ENCODE assay signal across 8 mouse cellular contexts in the genomic region with DNA sequence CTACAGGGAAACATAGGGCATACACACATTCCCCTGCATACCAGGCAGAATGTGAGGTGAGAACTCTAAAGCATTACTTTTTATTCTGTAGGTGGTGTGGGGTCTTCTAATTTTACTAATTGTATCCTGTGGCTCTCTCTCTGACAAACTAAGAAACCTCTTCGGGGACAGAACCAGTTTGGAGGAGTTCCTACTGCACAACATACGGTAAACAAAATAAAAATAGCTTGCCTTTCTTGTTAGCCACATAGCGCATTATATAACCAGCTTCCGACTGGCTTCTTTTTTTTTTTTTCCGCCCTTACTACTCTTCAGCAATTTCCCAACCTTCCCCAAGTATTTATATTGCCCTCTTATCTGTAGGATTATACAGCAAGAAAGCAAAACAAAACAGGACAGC. TPM values are rescaled to one million over a fixed set of nuclear protein-coding genes. Genes with fewer than 3 reads are reported as not detected.
DNase-seq lines count a peak whose midpoint lies in the region; ATAC-seq and TF ChIP-seq lines count a peak whose summit lies in the region.

No protein-coding gene starts in this region.

- peaks cover 59% of the 10 kb centered on the region for H3K79me2 ChIP-seq in CH12.LX (replicated peaks; ENCODE audit: control insufficient read depth, extremely low read depth, insufficient read depth, poor library complexity, severe bottlenecking)
- H3K79me2 ChIP-seq in macrophage (ENCODE audit: inconsistent target), result peaks cover 53% of the 10 kb centered on the region

- in situ Hi-C loops in CH12.LX (cut with MboI; ENCODE audit: low pct_ligation_motif_present, low pct_unique_long_range_greater_than_20kb, low sequenced_read_pairs), result loop anchor here (10.0 to 25.0 kb wide), 2 partner anchors 98 to 275 kb away; no protein-coding TSS in a partner anchor

- no peaks in the 10 kb centered on the region for H3K9me3 ChIP-seq in CH12.LX (replicated peaks; ENCODE audit: low read length)
- H3K9me3 ChIP-seq in heart, embryonic 14.5 days (ENCODE audit: control insufficient read depth, low read length), result no peaks in the 10 kb centered on the region

- no peaks in the 10 kb centered on the region for H3K27me3 ChIP-seq in CH12.LX (replicated peaks)
- H3K27me3 ChIP-seq in heart, embryonic 14.5 days (ENCODE audit: control insufficient read depth, insufficient read depth, low read length), result no peaks in the 10 kb centered on the region

- TF ChIP-seq POLR2A in CH12.LX (IDR thresholded peaks at IDR 0.05; ENCODE audit: low read depth, low read length), result no peak

- intact Hi-C loops in gastrocnemius, adult 2 months (cut with DNase I), result loop anchor here (2.0 to 10.0 kb wide), 5 partner anchors 90 to 390 kb away; no protein-coding TSS in a partner anchor
- intact Hi-C loops in gastrocnemius, postnatal 14 days (cut with DNase I; ENCODE audit: low total_unique reads), result no loop called here

- H3K36me3 ChIP-seq in CH12.LX (replicated peaks in 1 of 2; ENCODE audit: control insufficient read depth in 1 of 2, insufficient read depth in 1 of 2, low read length in 1 of 2), result peaks cover 0 to 17% of the 10 kb centered on the region in 2 experiments
- no peaks in the 10 kb centered on the region for H3K36me3 ChIP-seq in heart, embryonic 14.5 days (ENCODE audit: control insufficient read depth, insufficient read depth, low read length)
- no peaks in the 10 kb centered on the region for H3K36me3 ChIP-seq in macrophage (ENCODE audit: inconsistent target)

- H3K27ac ChIP-seq in gastrocnemius, adult 2 months, result peak overlapping the region; percentile 99
- H3K27ac ChIP-seq in CH12.LX (ENCODE audit: insufficient read depth, low read depth), result no peak overlapping the region
- H3K27ac ChIP-seq in heart, embryonic 14.5 days (replicated peaks in 1 of 2; ENCODE audit: control insufficient read depth in 1 of 2, insufficient read depth in 1 of 2, low read depth in 2 of 2, low read length in 2 of 2), result peak overlapping the region in 1 of 2 experiments; percentile 96; a peak in 2 of 4 replicates
- H3K27ac ChIP-seq in macrophage, result peak overlapping the region; percentile 39

- DNase-seq in gastrocnemius, adult 2 months, result no peak
- no peak for DNase-seq in gastrocnemius, postnatal 14 days
- DNase-seq in CH12.LX (ENCODE audit: extremely low read depth), result no peak
- no peak for DNase-seq in urinary bladder, postnatal 36 days (ENCODE audit: low spot score in 2 of 2)
- no peak for DNase-seq in layer of hippocampus, postnatal 14 days (ENCODE audit: low spot score in 2 of 2)
- DNase-seq in embryo, embryonic 10 days (ENCODE audit: low spot score), result no peak

- dilution Hi-C loops in CH12.LX (cut with MboI; ENCODE audit: extremely low pct_ligation_motif_present, extremely low pct_unique_long_range_greater_than_20kb, low sequenced_read_pairs), result no loop called here

- TF ChIP-seq CTCF in gastrocnemius, adult 2 months (IDR thresholded peaks at IDR 0.05), result no peak
- TF ChIP-seq CTCF in CH12.LX (conservative IDR thresholded peaks at IDR 0.05 in 1 of 2, IDR thresholded peaks at IDR 0.05 in 1 of 2; ENCODE audit: low read depth in 2 of 2, low read length in 2 of 2), result no peak

- no peak for ATAC-seq in heart, embryonic 14.5 days (ENCODE audit: insufficient number of reproducible peaks, insufficient read depth, low FRiP score, low read depth)

- TF ChIP-seq RAD21 in CH12.LX (IDR thresholded peaks at IDR 0.05; ENCODE audit: low read depth, low read length), result no peak

- peak overlapping the region; percentile 80 for H3K4me3 ChIP-seq in gastrocnemius, adult 2 months
- H3K4me3 ChIP-seq in CH12.LX (replicated peaks in 1 of 3; ENCODE audit: low read depth in 2 of 3, low read length in 2 of 3, poor library complexity in 1 of 3) (peak overlapping the region; percentile 83 to 99 (median 84)), macrophage (ENCODE audit: inconsistent target) (peak overlapping the region; percentile 45)
- H3K4me3 ChIP-seq in heart, embryonic 14.5 days (ENCODE audit: control insufficient read depth in 1 of 2, insufficient read depth in 1 of 2, low read depth in 1 of 2, low read length in 2 of 2), result peak overlapping the region; percentile 96 to 97; a peak in 3 of 4 replicates

- no peak for TF ChIP-seq EP300 in CH12.LX (IDR thresholded peaks at IDR 0.05; ENCODE audit: low read length)

- 5% methylated on average over 5 of the region's 5 CpGs for WGBS in heart, embryonic 14.5 days
- WGBS in macrophage (ENCODE audit: missing documents), result 3% methylated on average over 5 of the region's 5 CpGs

- peak overlapping the region; percentile 88 for H3K9ac ChIP-seq in CH12.LX (ENCODE audit: insufficient read depth, low read depth)
- peak overlapping the region; percentile 98 for H3K9ac ChIP-seq in heart, embryonic 14.5 days (ENCODE audit: low read length)

- peak overlapping the region; percentile 92 for H3K4me2 ChIP-seq in CH12.LX (ENCODE audit: insufficient read depth, low read depth, poor library complexity, severe bottlenecking)
- H3K4me2 ChIP-seq in heart, embryonic 14.5 days (ENCODE audit: low read length), result peak overlapping the region; percentile 98

- H3K4me1 ChIP-seq in CH12.LX (ENCODE audit: control insufficient read depth in 1 of 2, insufficient read depth in 2 of 2), result peaks cover 6 to 49% of the 10 kb centered on the region in 2 experiments; a peak in 3 of 4 replicates
- peaks cover 3 to 38% of the 10 kb centered on the region in 2 experiments; a peak in 3 of 4 replicates for H3K4me1 ChIP-seq in heart, embryonic 14.5 days (ENCODE audit: control insufficient read depth in 2 of 2, insufficient read depth in 2 of 2, low read length in 2 of 2)

TF ChIP-seq in CH12.LX, 34 proteins besides CTCF, POLR2A, EP300 and RAD21:
- no peak for TF ChIP-seq PAX5 (IDR thresholded peaks at IDR 0.05; ENCODE audit: low read length)
- 0 out of 2 replicates have a peak, but pooled peaks have one; percentile 22 for TF ChIP-seq MXI1 (IDR thresholded peaks at IDR 0.05; ENCODE audit: low read depth, low read length)
- TF ChIP-seq BHLHE40 (IDR thresholded peaks at IDR 0.05; ENCODE audit: low read depth, low read length), result no peak
- no peak for TF ChIP-seq TBP (conservative IDR thresholded peaks at IDR 0.05; ENCODE audit: low read depth, low read length)
- TF ChIP-seq IRF4 (IDR thresholded peaks at IDR 0.05; ENCODE audit: low read depth, low read length), result no peak
- TF ChIP-seq MAFK (IDR thresholded peaks at IDR 0.05; ENCODE audit: insufficient replicate concordance, low read length), result no peak
- TF ChIP-seq MYC (IDR thresholded peaks at IDR 0.05; ENCODE audit: low read depth, low read length), result no peak
- no peak for TF ChIP-seq KAT2A (IDR thresholded peaks at IDR 0.05; ENCODE audit: insufficient replicate concordance, low read length)
- 0 out of 2 replicates have a peak, but pooled peaks have one; percentile 32 for TF ChIP-seq SIN3A (IDR thresholded peaks at IDR 0.05; ENCODE audit: low read length)
- TF ChIP-seq GABPA (IDR thresholded peaks at IDR 0.05; ENCODE audit: insufficient replicate concordance, low read depth, low read length), result no peak
- TF ChIP-seq ZNF384 (IDR thresholded peaks at IDR 0.05; ENCODE audit: low read depth, low read length), result peak; percentile 75
- no peak for TF ChIP-seq ETS1 (conservative IDR thresholded peaks at IDR 0.05; ENCODE audit: low read depth, low read length)
- no peak for TF ChIP-seq NELFE (IDR thresholded peaks at IDR 0.05; ENCODE audit: low read depth, low read length)
- no peak for TF ChIP-seq HCFC1 (IDR thresholded peaks at IDR 0.05; ENCODE audit: low read depth, low read length)
- TF ChIP-seq MAX (IDR thresholded peaks at IDR 0.05; ENCODE audit: low read length), result no peak
- TF ChIP-seq CHD1 (IDR thresholded peaks at IDR 0.05; ENCODE audit: low read depth, low read length), result no peak
- TF ChIP-seq POLR2AphosphoS2 (IDR thresholded peaks at IDR 0.05; ENCODE audit: low read depth, low read length), result no peak
- no peak for TF ChIP-seq RCOR1 (conservative IDR thresholded peaks at IDR 0.05; ENCODE audit: low read depth, low read length)
- no peak for TF ChIP-seq NRF1 (IDR thresholded peaks at IDR 0.05; ENCODE audit: low read depth, low read length)
- no peak for TF ChIP-seq ZC3H11A (IDR thresholded peaks at IDR 0.05; ENCODE audit: low read depth, low read length)
- no peak for TF ChIP-seq E2F4 (IDR thresholded peaks at IDR 0.05; ENCODE audit: insufficient replicate concordance, low read depth, low read length)
- TF ChIP-seq TCF12 (IDR thresholded peaks at IDR 0.05; ENCODE audit: low read depth, low read length), result no peak
- no peak for TF ChIP-seq ELF1 (IDR thresholded peaks at IDR 0.05; ENCODE audit: low read depth, low read length)
- TF ChIP-seq USF1 (IDR thresholded peaks at IDR 0.05; ENCODE audit: low read depth, low read length), result no peak
- no peak for TF ChIP-seq ZKSCAN1 (IDR thresholded peaks at IDR 0.05; ENCODE audit: borderline replicate concordance, low read depth, low read length)
- TF ChIP-seq MEF2A (IDR thresholded peaks at IDR 0.05; ENCODE audit: borderline replicate concordance, low read depth, low read length), result no peak
- TF ChIP-seq JUN (IDR thresholded peaks at IDR 0.05; ENCODE audit: insufficient read depth, low read depth, low read length), result no peak

RNA-seq across cellular contexts. Expression of a gene that starts 2.0 kb away (rescaled TPM):
- total RNA-seq in gastrocnemius, adult 2 months (2021), result 10 to 100 TPM; 40.4 to 56.3 TPM
- 10 to 100 TPM; 23.5 to 23.8 TPM for total RNA-seq in gastrocnemius, postnatal 14 days (2021)
- total RNA-seq in CH12.LX (2012; rRNA removed) (13.1 and 13.6 TPM in 2 replicates), CH12.LX (2014; rRNA removed) (8.0 and 8.2 TPM in 2 replicates)
- polyA plus RNA-seq in CH12.LX (2012; ENCODE audit: insufficient read length, low read depth) (9.3 and 9.7 TPM in 2 replicates), macrophage (2018) (8.4 to 12.2 TPM (median 10.8 TPM) in 3 replicates)
- polyA plus RNA-seq in heart, embryonic 14.5 days (2014; fragmentation: Nextera tagmentation; extraction: Ambion mirVana), result 6.8 and 7.4 TPM in 2 replicates
- total RNA-seq in macrophage (2018; cell fraction: chromatin; rRNA removed), result 100 to 1,000 TPM; 108 to 197 (median 141) TPM
- 10 to 100 TPM; 21.4 to 49.6 (median 36.0) TPM for total RNA-seq in macrophage (2018; cell fraction: cytosol; rRNA removed)
- total RNA-seq in macrophage (2018; cell fraction: nucleus; rRNA removed), result 100 to 1,000 TPM in 15 of 26 experiments, 10 to 100 TPM in 11; 58.4 to 174 (median 115) TPM
- 100 to 1,000 TPM in 1 of 2 experiments, 10 to 100 TPM in 1; 92.4 to 124 TPM for total RNA-seq in layer of hippocampus, postnatal 14 days (2021)

Comparison
In these comparisons a context has a peak if more than half of its experiments do, and no peak if none do; other contexts are left out.
1. H3K4me3 ChIP-seq: peak in every context shown above with its lines; median percentile 96 in heart, embryonic 14.5 days; 84 in CH12.LX; 80 in gastrocnemius, adult 2 months; 45 in macrophage.